Mouse (Mus musculus) cortical plate, adult 2 months (tissue): ENCODE measurements around the gene Gsap. TPM values are rescaled to one million over a fixed set of nuclear protein-coding genes. Genes with fewer than 3 reads are reported as not detected.
"Not testable (repeated sequence)": the region's sequence is repeated elsewhere in the genome, so short reads cannot be mapped to it uniquely, and the experiment has no call there.

ENCODE experiments used
- H3K27ac ChIP-seq: fragments of 200-500 bp; 2 replicates; pipeline ENCODE4 v1.5.1; 2012; ENCODE audit warnings: low read length, control low read depth, inconsistent platforms; ENCODE audit not compliant: insufficient read depth
- H3K4me1 ChIP-seq: fragments of 200-500 bp; 2 replicates; pipeline ENCODE4 v1.6.1; 2011; ENCODE audit warnings: low read length; ENCODE audit not compliant: control insufficient read depth, insufficient read depth
- H3K4me3 ChIP-seq: fragments of 200-500 bp; 2 replicates; pipeline ENCODE4 v1.5.1; 2011; ENCODE audit warnings: mild to moderate bottlenecking, low read length, control low read depth; ENCODE audit not compliant: insufficient read depth
- CTCF ChIP-seq: fragments of 200-500 bp; IDR thresholded peaks from 2 replicates; pipeline ENCODE4 v1.5.1; 2011; ENCODE audit warnings: mild to moderate bottlenecking, control low read depth, low read length; ENCODE audit not compliant: insufficient read depth; ENCODE audit errors: extremely low read depth
- POLR2A ChIP-seq: fragments of 200-500 bp; IDR thresholded peaks from 2 replicates; pipeline ENCODE4 v1.6.1; 2011; ENCODE audit warnings: mild to moderate bottlenecking, low read length, control low read depth; ENCODE audit not compliant: insufficient read depth; ENCODE audit errors: extremely low read depth
- polyA plus RNA-seq: library from polyadenylated mRNA; depleted of rRNA; stranded (reverse); fragments of >200 nt; gene quantifications from 2 replicates; pipeline ENCODE4 v1.2.3, GENCODE M21; 2012

The Gsap gene
- polyA plus RNA-seq, 1 experiment = 6.7 TPM

- Histone ChIP-seq H3K27ac (no peak overlapping the region), H3K4me3 (no peak overlapping the region), H3K4me1 (peaks cover 1% of the 10 kb centered on the region; the same call in 1 of the 2 replicates)
- TF ChIP-seq CTCF (no peak), POLR2A (no peak)
Observed at GRCm38 (mm10) chr5:21172316-21172715, 13.7 kb upstream of the Gsap start.

- Histone ChIP-seq H3K4me3 (no peak overlapping the region), H3K4me1 (no peaks in the 10 kb centered on the region), H3K27ac (peak overlapping the region; percentile 68; the same call in 1 of the 2 replicates)
- no peak for TF ChIP-seq POLR2A
Observed at GRCm38 (mm10) chr5:21175132-21176112, 10.6 kb upstream of the Gsap start.

GRCm38 (mm10) chr5:21179496-21179895 lies 6.6 kb upstream of the Gsap start:
- no peaks in the 10 kb centered on the region for H3K4me1 ChIP-seq
- no peak overlapping the region for H3K27ac ChIP-seq
- TF ChIP-seq POLR2A (no peak), CTCF (no peak)
- H3K4me3 ChIP-seq = no peak overlapping the region

GRCm38 (mm10) chr5:21183046-21183445 lies 3.0 kb upstream of the Gsap start:
- not testable (repeated sequence) for H3K4me1 ChIP-seq, H3K27ac ChIP-seq, H3K4me3 ChIP-seq

GRCm38 (mm10) chr5:21186821-21187220 lies 766 bp downstream of the Gsap start:
- TF ChIP-seq CTCF (no peak), POLR2A (no peak)

GRCm38 (mm10) chr5:21188435-21188834 lies 2.4 kb downstream of the Gsap start:
- TF ChIP-seq CTCF = no peak
- no peak for TF ChIP-seq POLR2A
- Histone ChIP-seq H3K4me3 (no peak overlapping the region), H3K27ac (no peak overlapping the region), H3K4me1 (no peaks in the 10 kb centered on the region; the same call in 1 of the 2 replicates)

More at GRCm38 (mm10) chr5:21186821-21187220, 766 bp downstream of the Gsap start:
- Histone ChIP-seq H3K27ac (no peak overlapping the region), H3K4me3 (peak overlapping the region; percentile 55; the same call in 1 of the 2 replicates), H3K4me1 (no peaks in the 10 kb centered on the region; the same call in 1 of the 2 replicates)

- TF ChIP-seq POLR2A = no peak
- no peak for TF ChIP-seq CTCF
- Histone ChIP-seq H3K4me1 (no peaks in the 10 kb centered on the region; the same call in 1 of the 2 replicates), H3K27ac (no peak overlapping the region), H3K4me3 (no peak overlapping the region)
Observed at GRCm38 (mm10) chr5:21189036-21189435, 3.0 kb downstream of the Gsap start.

GRCm38 (mm10) chr5:21189460-21189859 lies 3.4 kb downstream of the Gsap start:
- H3K4me3 ChIP-seq = no peak overlapping the region
- no peak overlapping the region for H3K27ac ChIP-seq
- TF ChIP-seq POLR2A (no peak), CTCF (no peak)
- H3K4me1 ChIP-seq = no peaks in the 10 kb centered on the region; the same call in 1 of the 2 replicates

GRCm38 (mm10) chr5:21203504-21203903 lies 17.4 kb downstream of the Gsap start:
- Histone ChIP-seq H3K27ac (no peak overlapping the region), H3K4me1 (no peaks in the 10 kb centered on the region), H3K4me3 (no peak overlapping the region)
- TF ChIP-seq POLR2A (no peak), CTCF (no peak)

GRCm38 (mm10) chr5:21204157-21204556 lies 18.1 kb downstream of the Gsap start:
- Histone ChIP-seq H3K4me3 (no peak overlapping the region), H3K27ac (no peak overlapping the region), H3K4me1 (no peaks in the 10 kb centered on the region)
- TF ChIP-seq POLR2A (no peak), CTCF (no peak)
